Mouse (Mus musculus) left cerebral cortex, postnatal 36 days (tissue): ENCODE data around the gene Map10. TPM values are rescaled to one million over a fixed set of nuclear protein-coding genes. Genes with fewer than 3 reads are reported as not detected.
A peak's percentile ranks its signal among the peaks of the same experiment; 100 is the strongest.

Experiments
- DNase-seq, 2 experiments: peaks; one replicate each; pipeline ENCODE4 v3.0.0; 2021 to 2022; ENCODE audit warnings: low spot score in 2 of 2, mixed read lengths in 1 of 2
- intact Hi-C: fragments of 180-260 bp; cut with DNase I; formaldehyde crosslinking; loops from one replicate; pipeline ENCODE4 v1.15.1; 2025
- total RNA-seq, 2 experiments: library from RNA; stranded (reverse); gene quantifications; 2 replicates each; pipeline ENCODE4 v1.2.3; 2021

The Map10 gene
- 1 to 10 TPM; 3.6 to 5.3 TPM for total RNA-seq

- peak; percentile 89 to 90 for DNase-seq
- intact Hi-C loops = no loop called here
Measured at GRCm38 (mm10) chr8:125669700-125670195, at the start of gene Map10. Gene Map10, plus strand, starts transcription at chr8:125669818.

- intact Hi-C loops = no loop called here
- DNase-seq = no peak
Measured at GRCm38 (mm10) chr8:125620301-125620700, 49.3 kb upstream of the Map10 start.

GRCm38 (mm10) chr8:125624287-125624686 is 45.3 kb upstream of the Map10 start:
- DNase-seq = peak; percentile 21 to 25

GRCm38 (mm10) chr8:125626381-125626780 is 43.2 kb upstream of the Map10 start:
- intact Hi-C loops = no loop called here

More at GRCm38 (mm10) chr8:125624287-125624686, 45.3 kb upstream of the Map10 start:
- intact Hi-C loops = no loop called here

GRCm38 (mm10) chr8:125628834-125629233 is 40.8 kb upstream of the Map10 start:
- DNase-seq = no peak
- intact Hi-C loops = no loop called here

More at GRCm38 (mm10) chr8:125626381-125626780, 43.2 kb upstream of the Map10 start:
- no peak for DNase-seq

- no peak for DNase-seq
- intact Hi-C loops = no loop called here
Measured at GRCm38 (mm10) chr8:125638411-125639058, 31.1 kb upstream of the Map10 start.

- DNase-seq = no peak
- intact Hi-C loops = no loop called here
Measured at GRCm38 (mm10) chr8:125639631-125640030, 30.0 kb upstream of the Map10 start.

- no peak for DNase-seq
- intact Hi-C loops = no loop called here
Measured at GRCm38 (mm10) chr8:125640766-125641165, 28.9 kb upstream of the Map10 start.

- DNase-seq = no peak
- intact Hi-C loops = no loop called here
Measured at GRCm38 (mm10) chr8:125641808-125642207, 27.8 kb upstream of the Map10 start.

- intact Hi-C loops = no loop called here
- DNase-seq = no peak
Measured at GRCm38 (mm10) chr8:125645757-125646478, 23.7 kb upstream of the Map10 start.

- intact Hi-C loops = no loop called here
- DNase-seq = no peak
Measured at GRCm38 (mm10) chr8:125649447-125649846, 20.2 kb upstream of the Map10 start.

- intact Hi-C loops = no loop called here
- no peak for DNase-seq
Measured at GRCm38 (mm10) chr8:125654821-125655220, 14.8 kb upstream of the Map10 start.

GRCm38 (mm10) chr8:125658508-125658907 is 11.1 kb upstream of the Map10 start:
- intact Hi-C loops = no loop called here
- DNase-seq = no peak

GRCm38 (mm10) chr8:125658926-125659325 is 10.7 kb upstream of the Map10 start:
- no peak for DNase-seq
- intact Hi-C loops = no loop called here

GRCm38 (mm10) chr8:125660397-125660796 is 9.2 kb upstream of the Map10 start:
- intact Hi-C loops = no loop called here

GRCm38 (mm10) chr8:125661958-125662668 is 7.5 kb upstream of the Map10 start:
- intact Hi-C loops = no loop called here
- DNase-seq = no peak

More at GRCm38 (mm10) chr8:125660397-125660796, 9.2 kb upstream of the Map10 start:
- DNase-seq = no peak

GRCm38 (mm10) chr8:125662669-125663048 is 7.0 kb upstream of the Map10 start:
- no peak for DNase-seq
- intact Hi-C loops = no loop called here

- no peak for DNase-seq
- intact Hi-C loops = no loop called here
Measured at GRCm38 (mm10) chr8:125665183-125665875, 4.3 kb upstream of the Map10 start.

- intact Hi-C loops = no loop called here
- DNase-seq = no peak
Measured at GRCm38 (mm10) chr8:125665876-125666186, 3.8 kb upstream of the Map10 start.

GRCm38 (mm10) chr8:125666201-125666600 is 3.4 kb upstream of the Map10 start:
- intact Hi-C loops = no loop called here
- no peak for DNase-seq
